Mouse (Mus musculus) heart, postnatal 10 days (tissue): ENCODE measurements around the gene S1pr4. TPM values are rescaled to one million over a fixed set of nuclear protein-coding genes. Genes with fewer than 3 reads are reported as not detected.

ENCODE experiments used
- DNase-seq, 2 experiments: peaks; one replicate each; pipeline ENCODE4 v3.0.0; 2021
- intact Hi-C: fragments of 180-260 bp; cut with DNase I; formaldehyde crosslinking; loops from one replicate; pipeline ENCODE4 v1.15.1; 2025
- total RNA-seq, 2 experiments: library from RNA; stranded (reverse); gene quantifications; 2 replicates each; pipeline ENCODE4 v1.2.3; 2021

S1pr4 gene
- total RNA-seq, 2 experiments from 2014 or later = 0.86 to 0.87 TPM

GRCm38 (mm10) chr10:81469253-81469652 lies 30.7 kb downstream of the S1pr4 start:
- no peak for DNase-seq
- intact Hi-C loops = no loop called here

GRCm38 (mm10) chr10:81467670-81468235 lies 32.2 kb downstream of the S1pr4 start:
- no peak for DNase-seq
- intact Hi-C loops = no loop called here

- intact Hi-C loops = no loop called here
Observed at GRCm38 (mm10) chr10:81466881-81467280, 33.1 kb downstream of the S1pr4 start.

GRCm38 (mm10) chr10:81466066-81466465 lies 33.9 kb downstream of the S1pr4 start:
- no peak for DNase-seq
- intact Hi-C loops = no loop called here

More at GRCm38 (mm10) chr10:81466881-81467280, 33.1 kb downstream of the S1pr4 start:
- DNase-seq = no peak

- intact Hi-C loops = no loop called here
- no peak for DNase-seq
Observed at GRCm38 (mm10) chr10:81465265-81465645, 34.7 kb downstream of the S1pr4 start.

- intact Hi-C loops = no loop called here
- DNase-seq = peak; percentile 25 to 47
Observed at GRCm38 (mm10) chr10:81464405-81465264, 35.3 kb downstream of the S1pr4 start.

- DNase-seq = no peak
- intact Hi-C loops = no loop called here
Observed at GRCm38 (mm10) chr10:81463531-81463930, 36.4 kb downstream of the S1pr4 start.

- intact Hi-C loops = no loop called here
- DNase-seq = no peak
Observed at GRCm38 (mm10) chr10:81462917-81463316, 37.0 kb downstream of the S1pr4 start.

- intact Hi-C loops = no loop called here
- no peak for DNase-seq
Observed at GRCm38 (mm10) chr10:81462415-81462804, 37.5 kb downstream of the S1pr4 start.

- no peak for DNase-seq
- intact Hi-C loops = no loop called here
Observed at GRCm38 (mm10) chr10:81461673-81462414, 38.1 kb downstream of the S1pr4 start.

- DNase-seq = no peak
- intact Hi-C loops = no loop called here
Observed at GRCm38 (mm10) chr10:81460951-81461350, 39.0 kb downstream of the S1pr4 start.

- intact Hi-C loops = no loop called here
- no peak for DNase-seq
Observed at GRCm38 (mm10) chr10:81460471-81460870, 39.5 kb downstream of the S1pr4 start.

GRCm38 (mm10) chr10:81459399-81459798 lies 40.5 kb downstream of the S1pr4 start:
- DNase-seq = no peak
- intact Hi-C loops = no loop called here

GRCm38 (mm10) chr10:81458267-81458666 lies 41.7 kb downstream of the S1pr4 start:
- DNase-seq = no peak
- intact Hi-C loops = no loop called here

GRCm38 (mm10) chr10:81457624-81458023 lies 42.3 kb downstream of the S1pr4 start:
- DNase-seq = no peak
- intact Hi-C loops = no loop called here

GRCm38 (mm10) chr10:81456983-81457563 lies 42.9 kb downstream of the S1pr4 start:
- no peak for DNase-seq
- intact Hi-C loops = no loop called here

GRCm38 (mm10) chr10:81455181-81455895 lies 44.6 kb downstream of the S1pr4 start, which contains the start of gene Nfic:
Nfic (minus strand) TSS chr10:81455635.
- intact Hi-C loops = no loop called here
- no peak for DNase-seq

GRCm38 (mm10) chr10:81454106-81454505 lies 45.8 kb downstream of the S1pr4 start:
- intact Hi-C loops = no loop called here
- DNase-seq = no peak

- DNase-seq = no peak
- intact Hi-C loops = no loop called here
Observed at GRCm38 (mm10) chr10:81452947-81453288, 47.0 kb downstream of the S1pr4 start.

GRCm38 (mm10) chr10:81452237-81452946 lies 47.5 kb downstream of the S1pr4 start:
- intact Hi-C loops = no loop called here
- DNase-seq = no peak
